Mouse (Mus musculus) CD4-positive, CD25-positive, alpha-beta regulatory T cell, adult 4 months (primary cell): ENCODE results near the gene Fbxo22. TPM values are rescaled to one million over a fixed set of nuclear protein-coding genes. Genes with fewer than 3 reads are reported as not detected.
"Not testable (repeated sequence)": the region's sequence is repeated elsewhere in the genome, so short reads cannot be mapped to it uniquely, and the experiment has no call there.

Source experiments
- ATAC-seq: one replicate; pipeline ENCODE4 v1.8.0; 2017
- polyA plus RNA-seq, 2 experiments: library from polyadenylated mRNA; unstranded; fragments of 100-300 nt; shearing (Covaris generic); gene quantifications; one replicate each; pipeline ENCODE4 v1.2.1; 2017

Fbxo22 gene
- polyA plus RNA-seq, 2 experiments from 2014 or later: 46.3 to 52.6 TPM

DNA sequence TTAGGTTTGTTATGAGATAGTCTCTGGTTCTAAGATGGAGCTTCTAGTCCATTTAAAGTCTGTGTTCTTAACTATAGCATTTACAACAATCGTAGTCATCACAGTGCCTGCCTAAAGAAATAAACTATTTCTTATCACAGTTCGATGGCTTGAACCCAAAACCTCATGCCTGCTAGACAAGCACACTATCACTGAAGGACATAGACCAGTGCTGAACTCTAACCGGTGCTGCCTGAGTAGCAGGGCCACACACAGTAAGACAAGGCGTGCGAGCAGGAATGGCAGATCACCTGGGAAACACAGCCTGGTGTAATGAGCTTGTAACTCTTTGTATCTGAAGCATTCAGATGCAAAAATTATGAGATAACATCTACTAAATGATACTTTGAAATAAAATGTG lies 32.1 kb downstream of the Fbxo22 start:
- ATAC-seq: no peak

DNA sequence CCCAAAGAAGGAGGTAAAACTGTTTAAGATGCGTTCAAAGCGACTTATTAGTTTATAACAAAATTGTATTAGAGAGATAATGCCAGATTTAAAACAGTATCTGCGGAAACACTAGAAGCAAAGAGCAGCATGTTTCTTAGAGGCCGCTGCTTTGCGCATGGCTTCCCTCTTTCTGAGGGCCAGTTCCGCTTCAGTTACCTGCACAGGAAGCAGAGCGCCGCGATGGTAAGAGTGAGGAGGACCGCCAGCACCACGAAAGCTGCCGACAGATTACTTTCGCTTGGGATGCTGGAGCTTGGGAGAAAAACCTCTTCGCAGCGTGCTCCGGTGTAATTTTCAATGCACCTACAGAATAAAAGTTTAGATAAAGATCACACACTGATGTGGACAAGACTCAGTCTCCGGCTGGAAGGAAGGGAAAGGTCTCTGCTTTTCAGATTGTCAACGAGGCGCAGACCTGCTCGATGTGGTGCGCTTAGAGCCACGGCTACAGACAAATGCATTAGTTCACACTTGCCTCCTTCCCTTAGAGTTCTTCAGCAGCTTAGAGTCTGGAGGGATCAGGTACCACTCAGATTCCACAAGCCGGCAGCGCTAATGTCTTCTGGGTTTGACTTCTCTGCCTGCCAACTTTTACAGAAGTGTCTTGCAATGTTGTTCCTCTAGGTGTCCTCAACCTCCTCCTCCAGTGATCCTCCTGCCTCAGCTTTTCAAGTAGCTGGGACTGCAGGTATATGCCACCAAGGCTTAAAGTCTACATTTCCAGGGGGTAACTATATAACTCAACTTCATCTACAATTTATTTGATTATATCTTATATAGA lies 33.3 kb downstream of the Fbxo22 start:
- peak; percentile 63 for ATAC-seq

DNA sequence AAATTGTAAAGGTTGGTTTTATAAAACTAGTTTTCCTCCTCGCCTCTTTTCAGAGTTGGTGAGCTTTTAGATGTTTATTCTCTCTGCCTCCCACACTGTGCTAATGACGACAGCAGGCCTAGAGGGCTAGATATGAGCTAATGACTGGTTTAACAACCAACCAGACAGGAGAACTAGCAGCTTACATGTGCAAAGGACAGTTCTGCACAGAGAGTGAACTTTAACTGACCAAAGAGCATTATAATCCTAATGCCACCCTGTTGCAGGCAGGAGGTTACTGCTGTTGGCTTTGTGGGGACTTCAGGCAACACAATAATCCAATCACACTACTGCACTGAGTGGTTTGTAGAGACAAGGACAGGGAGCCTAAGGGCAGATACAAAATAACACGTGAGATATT lies 34.6 kb downstream of the Fbxo22 start:
- ATAC-seq: no peak

DNA sequence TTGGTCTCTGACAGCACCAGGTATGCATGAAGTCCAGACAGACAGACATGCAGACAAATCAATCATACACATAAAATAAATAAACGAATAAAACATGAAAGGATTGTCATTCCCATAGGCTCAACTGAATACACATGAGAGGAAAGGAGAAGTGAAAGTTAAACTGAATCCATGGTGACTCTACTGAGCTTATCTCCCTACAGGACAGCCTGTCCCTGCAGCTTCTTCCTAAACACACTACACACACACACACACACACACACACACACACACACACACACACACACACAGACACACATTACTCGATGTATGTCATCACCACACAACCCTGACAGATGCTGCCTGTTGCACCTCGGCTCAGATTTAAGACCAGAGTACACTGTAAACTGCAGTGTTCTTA lies 35.4 kb downstream of the Fbxo22 start:
- ATAC-seq: no peak

DNA sequence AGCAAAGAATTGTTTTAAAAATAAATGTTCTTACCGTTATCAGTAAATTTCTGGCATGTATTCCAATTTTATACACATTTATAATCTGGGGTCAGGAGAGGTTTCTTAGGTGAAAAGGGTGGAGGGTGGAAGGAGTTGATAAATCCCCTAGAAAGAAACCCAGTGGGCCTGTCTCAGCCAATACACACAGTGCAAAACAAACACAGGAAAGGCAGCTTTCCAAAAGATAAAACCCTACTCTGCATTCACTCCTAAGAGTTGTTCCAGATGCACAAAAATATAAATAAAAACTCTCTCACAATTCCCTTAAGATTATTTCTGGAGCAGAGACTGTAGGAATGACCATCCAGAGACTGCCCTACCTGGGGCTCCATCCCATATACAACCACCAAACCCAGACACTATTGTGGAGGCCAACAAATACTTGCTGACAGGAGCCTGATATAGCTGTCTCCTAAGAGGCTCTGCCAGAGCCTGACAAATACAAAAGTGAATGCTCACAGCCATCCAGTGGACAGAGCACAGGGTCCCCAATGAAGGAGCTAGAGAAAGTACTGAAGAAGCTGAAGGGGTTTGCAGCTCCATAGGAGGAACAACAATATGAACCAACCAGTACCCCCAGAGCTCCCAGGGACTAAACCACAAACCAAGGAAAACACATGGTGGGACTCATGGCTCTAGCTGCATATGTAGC lies 36.5 kb downstream of the Fbxo22 start:
- ATAC-seq: not testable (repeated sequence)

DNA sequence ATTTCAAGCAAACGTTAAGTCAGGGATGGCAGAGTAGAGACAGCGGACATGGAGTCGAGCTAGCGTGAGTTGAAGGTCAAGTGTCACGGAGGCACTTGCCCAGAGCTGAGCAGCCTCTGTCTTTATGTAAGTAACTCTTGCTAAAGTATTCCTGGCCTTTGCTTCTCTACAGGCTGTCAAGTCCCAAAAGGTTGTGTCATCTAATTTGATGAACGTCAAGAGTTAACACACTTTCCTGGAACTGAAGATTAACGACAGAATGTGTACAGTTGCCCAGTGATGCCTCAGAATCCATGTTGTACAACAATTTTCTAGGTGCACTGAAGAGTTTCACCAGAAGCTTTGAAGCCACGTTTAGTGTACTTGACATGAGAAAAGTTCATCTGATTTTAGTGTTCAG lies 37.7 kb downstream of the Fbxo22 start:
- no peak for ATAC-seq

DNA sequence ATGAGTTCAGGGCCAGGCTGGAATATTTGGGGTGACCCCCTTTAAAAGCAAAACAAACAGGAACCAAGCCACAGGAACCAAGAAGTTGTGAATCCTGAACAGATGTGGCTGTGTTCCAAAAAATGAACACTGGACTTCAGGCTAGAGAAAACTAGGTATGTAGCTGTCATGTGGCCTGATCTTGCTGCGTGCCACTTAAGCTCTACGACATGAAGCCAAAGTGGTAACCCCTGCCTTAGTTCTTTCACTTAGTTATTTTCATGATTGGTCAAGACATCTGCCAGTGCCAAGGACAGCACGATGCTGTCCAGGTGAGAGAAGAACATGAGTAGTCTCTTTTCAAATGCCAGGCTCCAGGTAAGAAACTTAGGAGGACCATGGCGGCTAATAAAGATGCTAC lies 38.2 kb downstream of the Fbxo22 start:
- no peak for ATAC-seq

DNA sequence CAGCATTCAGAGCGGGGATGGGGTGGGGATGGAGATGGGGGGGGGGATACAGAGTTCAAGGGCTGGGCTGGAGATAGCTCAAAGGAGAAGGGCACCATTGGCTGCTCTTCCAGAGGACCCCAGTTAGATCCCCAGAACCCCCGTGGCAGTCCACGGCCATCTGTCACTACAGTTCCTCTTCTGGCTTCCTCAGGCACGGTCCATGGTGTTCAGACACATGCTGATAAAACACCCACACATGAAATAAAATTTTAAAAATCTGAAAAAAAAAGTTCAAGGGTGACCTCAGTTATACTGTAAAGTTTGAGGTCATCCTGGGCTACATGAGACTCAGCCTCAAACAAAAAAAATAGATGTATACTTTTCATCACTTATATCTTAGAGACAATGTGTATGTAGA lies 39.7 kb downstream of the Fbxo22 start:
- ATAC-seq: no peak

DNA sequence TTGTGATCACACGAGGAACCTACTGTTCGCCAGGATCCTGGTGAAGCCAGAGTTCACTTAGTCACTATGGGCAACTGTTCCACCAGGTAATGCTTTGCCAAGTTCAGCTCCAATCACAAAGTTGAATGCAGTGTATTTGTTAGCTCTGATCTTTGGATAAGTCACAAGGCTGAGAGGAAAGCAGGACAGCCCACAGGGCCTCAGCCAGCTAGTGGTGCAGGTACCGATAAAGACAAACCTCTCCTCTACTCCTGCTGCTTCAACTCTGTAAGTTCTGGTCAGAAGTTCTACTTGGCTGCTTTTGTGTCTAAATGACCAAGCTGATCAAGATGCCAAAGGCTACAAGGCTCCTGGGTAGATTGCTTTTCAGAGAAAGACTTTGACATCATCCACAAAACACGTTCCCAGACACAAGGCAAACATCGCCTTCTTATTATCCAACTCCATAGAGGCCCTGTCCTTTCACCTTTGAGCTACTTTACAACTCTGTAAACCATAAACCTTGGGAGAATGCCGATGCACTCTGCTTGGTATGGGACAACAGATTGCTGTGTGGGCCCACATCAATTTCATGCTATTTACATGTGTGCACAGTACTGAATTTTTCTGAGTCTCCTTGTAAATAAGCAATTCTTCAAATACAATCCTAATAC lies 42.0 kb downstream of the Fbxo22 start:
- no peak for ATAC-seq

DNA sequence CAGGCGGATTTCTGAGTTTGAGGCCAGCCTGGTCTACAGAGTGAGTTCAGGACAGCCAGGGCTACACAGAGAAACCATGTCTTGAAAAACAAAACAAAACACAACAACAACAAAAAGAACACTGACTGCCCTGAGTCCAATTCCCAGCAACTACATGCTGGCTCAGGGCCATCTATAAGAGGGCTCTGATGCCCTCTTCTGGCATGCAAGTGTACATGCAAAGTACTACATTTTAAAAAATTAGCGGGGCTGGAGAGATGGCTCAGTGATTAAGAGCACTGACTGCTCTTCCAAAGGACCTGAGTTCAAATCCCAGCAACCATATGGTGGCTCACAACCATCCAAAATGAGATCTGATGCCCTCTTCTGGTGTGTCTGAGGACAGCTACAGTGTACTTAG lies 43.4 kb downstream of the Fbxo22 start:
- ATAC-seq: not testable (repeated sequence)

DNA sequence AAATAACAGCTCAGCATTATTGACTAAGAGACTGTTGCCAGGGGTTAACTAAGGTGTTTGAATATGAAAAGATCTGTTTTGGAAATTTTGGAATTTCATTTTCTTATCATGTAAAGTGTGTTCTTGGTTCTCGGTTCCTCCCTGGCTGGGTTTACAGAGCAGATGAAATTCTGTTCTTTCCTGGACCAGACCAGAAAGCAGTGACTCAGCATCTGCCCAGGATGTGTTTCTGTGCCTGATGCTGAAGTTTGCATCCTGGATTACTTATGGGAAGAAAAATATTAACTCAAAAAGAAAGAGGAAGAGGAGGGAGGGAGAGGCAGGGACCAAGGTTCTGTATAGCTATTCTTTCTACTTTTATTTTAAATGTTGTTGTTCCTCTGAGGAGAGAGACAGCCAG lies 45.1 kb downstream of the Fbxo22 start:
- ATAC-seq: no peak

DNA sequence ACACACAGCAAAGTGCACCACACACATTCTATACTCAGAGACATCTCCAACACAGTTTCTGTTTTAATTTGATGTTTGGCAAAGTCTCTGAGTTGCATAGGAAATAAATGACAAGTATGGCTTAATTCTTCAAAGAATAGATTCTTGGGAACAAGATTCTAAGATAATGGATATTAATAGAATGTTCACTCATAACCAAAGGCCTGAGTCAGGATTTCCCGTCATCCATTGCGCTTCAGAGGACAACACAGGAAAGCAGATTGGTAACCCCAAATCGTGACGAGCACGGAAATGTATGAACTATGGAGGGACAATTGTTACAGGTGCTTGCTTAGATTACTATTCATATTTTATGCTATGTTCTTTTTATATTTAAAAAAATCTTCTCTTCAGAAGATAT lies 46.3 kb downstream of the Fbxo22 start:
- no peak for ATAC-seq

DNA sequence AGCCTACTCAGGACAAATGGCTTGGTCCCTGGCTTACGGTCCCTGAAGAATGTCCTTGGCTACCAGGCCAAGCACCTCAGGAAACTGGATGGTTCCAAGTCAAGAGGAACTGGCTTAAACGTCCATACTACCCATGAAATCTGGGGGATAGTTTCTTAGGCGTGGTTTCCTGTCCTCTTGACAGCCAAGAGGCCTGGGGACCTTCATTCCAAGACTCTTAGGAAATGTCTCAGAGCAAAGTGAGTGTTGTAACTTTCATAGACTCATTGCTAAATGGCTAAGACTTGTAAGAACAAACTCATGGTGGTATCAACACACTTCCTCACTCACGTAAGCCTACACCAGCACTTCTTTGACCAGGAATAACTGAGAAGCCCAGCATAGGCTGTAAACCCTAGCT lies 46.9 kb downstream of the Fbxo22 start:
- no peak for ATAC-seq

DNA sequence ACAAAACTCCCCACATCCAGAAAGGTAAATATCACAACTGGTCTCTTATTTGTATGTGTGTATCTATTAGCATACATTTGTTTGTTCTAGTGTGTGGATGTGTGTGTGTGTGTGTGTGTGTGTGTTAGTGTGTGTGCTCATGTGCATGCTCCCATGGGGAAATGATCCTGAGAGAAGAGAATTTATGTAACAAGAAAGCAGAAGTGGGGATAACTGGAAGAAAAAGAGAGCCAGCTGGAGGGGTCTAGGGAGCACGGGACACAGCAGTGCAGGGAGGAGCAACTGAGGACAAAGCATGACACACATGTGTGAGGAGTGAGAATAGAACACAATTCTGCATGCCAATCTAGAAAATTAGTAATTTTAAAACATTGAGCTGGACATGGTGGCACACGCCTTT lies 48.4 kb downstream of the Fbxo22 start:
- ATAC-seq: no peak

DNA sequence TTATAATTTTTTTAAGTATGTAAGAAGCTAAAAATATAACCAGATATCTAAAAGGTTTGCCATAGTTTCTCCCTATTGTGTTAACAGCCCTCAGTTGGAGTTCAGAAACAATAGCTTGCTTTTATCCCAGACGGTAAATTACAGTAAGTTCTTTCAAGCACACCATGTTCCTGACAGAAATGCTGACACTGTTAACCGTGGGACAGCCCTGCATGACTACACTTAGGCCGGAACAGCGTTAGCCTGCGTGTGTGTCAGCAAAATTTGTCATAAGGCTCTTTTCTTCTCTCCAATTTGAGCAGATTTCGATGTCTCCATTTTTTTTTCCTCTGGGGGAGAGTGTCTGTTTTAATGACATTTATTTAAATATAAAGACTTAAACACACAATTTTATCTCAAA lies 51.0 kb downstream of the Fbxo22 start:
- no peak for ATAC-seq

DNA sequence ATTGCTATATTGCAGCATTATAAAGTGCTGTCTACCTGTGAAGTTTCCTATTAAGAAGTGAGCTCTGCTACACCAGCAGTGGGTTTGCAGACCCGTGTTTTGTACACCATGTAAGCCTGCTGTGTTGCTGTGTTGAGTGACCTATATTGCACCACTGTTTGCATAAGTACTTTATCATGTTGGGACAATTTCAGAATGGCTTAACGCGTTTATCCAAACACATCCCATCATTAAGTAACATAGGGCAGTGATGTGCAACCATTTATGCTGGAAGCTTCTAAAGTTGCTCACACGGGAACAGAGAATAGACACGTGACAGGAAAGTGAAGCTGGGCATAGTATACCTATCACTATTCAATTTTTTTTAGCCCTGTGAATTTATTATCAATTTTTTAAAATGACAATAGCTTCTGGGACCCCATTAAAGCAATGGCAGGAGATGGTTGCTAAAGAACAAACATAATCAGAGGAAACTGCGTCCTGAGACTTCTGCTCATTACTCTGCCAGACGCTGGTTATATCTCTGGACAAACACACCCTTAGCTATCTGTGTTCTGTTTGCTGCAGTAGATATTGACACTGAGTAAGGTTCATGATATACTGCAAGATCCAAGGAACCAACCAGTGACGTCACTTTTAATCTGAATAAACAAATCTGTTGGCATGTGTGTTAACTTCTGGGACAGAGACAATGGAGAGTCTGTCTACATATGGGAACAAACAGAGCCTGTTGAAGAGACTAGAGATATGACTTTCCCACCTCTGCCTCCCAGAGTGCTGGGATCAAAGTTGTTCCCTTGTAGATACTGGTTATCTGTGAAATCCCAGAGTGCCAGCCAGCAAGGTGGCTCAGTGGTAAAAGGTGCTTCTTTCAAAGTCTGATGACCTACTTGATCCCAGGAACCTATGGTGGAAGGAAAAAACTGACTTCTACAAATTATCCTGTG lies 55.9 kb downstream of the Fbxo22 start:
- no peak for ATAC-seq

DNA sequence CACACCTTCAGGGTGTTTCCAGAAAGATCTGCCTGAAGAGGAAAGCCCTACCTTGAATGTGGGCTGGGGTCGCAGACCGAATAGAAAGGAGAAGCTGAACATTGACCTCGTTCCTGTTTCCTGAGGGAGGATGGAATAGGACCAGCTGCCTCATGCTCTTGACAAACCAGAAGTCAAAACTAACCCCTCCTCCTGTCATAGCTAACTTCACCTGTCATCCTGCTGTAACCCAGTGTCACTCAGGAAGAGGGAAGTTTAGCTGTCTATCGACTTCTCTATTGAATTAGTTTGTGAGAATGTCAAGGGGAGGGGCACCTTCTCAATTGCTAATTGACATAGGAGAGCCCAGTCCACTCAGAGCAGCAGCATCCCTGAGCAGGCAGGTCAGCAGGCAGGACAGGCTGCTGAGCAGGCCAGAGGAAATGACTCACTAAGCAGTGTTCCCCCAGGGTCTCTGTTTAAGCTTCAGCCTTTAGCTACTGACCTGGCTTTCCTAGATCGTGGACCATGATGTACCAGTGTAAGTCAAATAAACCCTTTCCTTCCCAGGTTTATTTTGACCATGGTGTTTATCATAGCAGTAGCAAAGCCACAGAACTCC lies 63.3 kb downstream of the Fbxo22 start:
- ATAC-seq: no peak

DNA sequence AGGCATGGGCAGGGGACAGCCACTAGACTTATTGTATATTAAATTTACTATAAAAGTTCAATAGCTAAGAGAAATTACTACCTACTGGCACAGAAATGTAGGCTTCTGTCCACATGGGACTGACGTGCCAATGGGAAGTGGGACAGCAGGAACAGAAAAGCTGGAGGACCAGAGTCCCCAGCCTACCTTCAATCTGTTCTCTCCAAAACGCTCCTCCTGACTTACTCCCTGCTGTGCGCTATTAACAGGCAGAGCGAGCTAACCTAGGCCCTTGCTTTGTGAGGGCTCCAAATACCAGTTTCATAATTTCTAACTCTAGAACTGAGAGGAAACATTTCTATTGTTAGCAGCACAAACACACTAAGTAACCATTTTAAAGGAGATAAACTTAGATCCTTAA lies 65.2 kb downstream of the Fbxo22 start:
- ATAC-seq: no peak
